Mouse (Mus musculus) CD4-positive, CD25-positive, alpha-beta regulatory T cell, adult 2 months (primary cell): ENCODE results near the gene Sbf2.

ENCODE experiments used
- DNase-seq: peaks from one replicate; pipeline ENCODE4 v3.0.0-alpha.2; 2012; ENCODE audit warnings: low read depth, low spot score

The Sbf2 gene

GRCm38 (mm10) chr7:110279183-110279582, 335.5 kb downstream of the Sbf2 start:
- no peak for DNase-seq

GRCm38 (mm10) chr7:110277734-110278245, 336.9 kb downstream of the Sbf2 start:
- DNase-seq = no peak

- DNase-seq = peak; percentile 16
These were observed 342.3 kb downstream of the Sbf2 start for GRCm38 (mm10) chr7:110272434-110272833.

- no peak for DNase-seq
These were observed 342.9 kb downstream of the Sbf2 start for GRCm38 (mm10) chr7:110271814-110272213.

GRCm38 (mm10) chr7:110270455-110270854, 344.3 kb downstream of the Sbf2 start:
- no peak for DNase-seq

GRCm38 (mm10) chr7:110269777-110270176, 344.9 kb downstream of the Sbf2 start:
- no peak for DNase-seq

- DNase-seq = no peak
These were observed 346.2 kb downstream of the Sbf2 start for GRCm38 (mm10) chr7:110268511-110268910.

- DNase-seq = no peak
These were observed 346.7 kb downstream of the Sbf2 start for GRCm38 (mm10) chr7:110267994-110268393.

- no peak for DNase-seq
These were observed 347.7 kb downstream of the Sbf2 start for GRCm38 (mm10) chr7:110267014-110267413.

- DNase-seq = peak; percentile 94
These were observed 348.9 kb downstream of the Sbf2 start for GRCm38 (mm10) chr7:110265796-110266195.

GRCm38 (mm10) chr7:110263474-110263873, 351.2 kb downstream of the Sbf2 start:
- no peak for DNase-seq

- no peak for DNase-seq
These were observed 352.1 kb downstream of the Sbf2 start for GRCm38 (mm10) chr7:110262661-110263060.

- no peak for DNase-seq
These were observed 352.9 kb downstream of the Sbf2 start for GRCm38 (mm10) chr7:110261807-110262206.

GRCm38 (mm10) chr7:110259966-110260711, 354.6 kb downstream of the Sbf2 start:
- peak; percentile 29 for DNase-seq

- no peak for DNase-seq
These were observed 356.3 kb downstream of the Sbf2 start for GRCm38 (mm10) chr7:110258196-110258950.
